In genomic region chr4:126655356-126655755, GRCm38 (mm10) we compare ENCODE assay signal across 10 mouse cellular contexts. TPM values are rescaled to one million over a fixed set of nuclear protein-coding genes. Genes with fewer than 3 reads are reported as not detected.
DNase-seq lines count a peak whose midpoint lies in the region; ATAC-seq lines count a peak whose summit lies in the region.
"Had no signal": no experiment of that assay in that cellular context is flagged by ENCODE, and none has a peak within 500 bp of the region (broad histone marks: within the 10 kb centered on the region; RNA-seq: fewer than 3 reads in every experiment).

No protein-coding gene starts in this region.

- no peak for DNase-seq in kidney, adult 11 months
- peak; percentile 54 for DNase-seq in NIH3T3 (ENCODE audit: low read depth)
- DNase-seq in embryonic facial prominence, embryonic 10.5 days (ENCODE audit: low spot score), result peak; percentile 86
- peak; percentile 68 for DNase-seq in neural tube, embryonic 11.5 days (ENCODE audit: low spot score)
- DNase-seq in B cell, adult 2 months, result no peak
- no peak for DNase-seq in layer of hippocampus, postnatal 25 days (ENCODE audit: extremely low spot score in 1 of 2, low spot score in 1 of 2)

- ATAC-seq in kidney, embryonic 15.5 days (replicated peaks; ENCODE audit: low FRiP score), result peak; percentile 75; the same call in 1 of the 2 replicates
- no peak for ATAC-seq in neural tube, embryonic 11.5 days (ENCODE audit: insufficient read depth, low FRiP score, low TSS enrichment)
- ATAC-seq in CD4-positive, CD25-positive, alpha-beta regulatory T cell, adult 4 months, result no peak
- ATAC-seq: activated CD4-positive, CD25-positive, alpha-beta regulatory T cell, adult 4 months had no signal

- no peaks in the 10 kb centered on the region for H3K36me3 ChIP-seq in kidney, embryonic 15.5 days
- no peaks in the 10 kb centered on the region for H3K36me3 ChIP-seq in embryonic facial prominence, embryonic 10.5 days (replicated peaks)
- H3K36me3 ChIP-seq in neural tube, embryonic 11.5 days (ENCODE audit: control insufficient read depth, insufficient read depth, low read length), result no peaks in the 10 kb centered on the region

- no peaks in the 10 kb centered on the region for H3K4me1 ChIP-seq in kidney, embryonic 15.5 days
- H3K4me1 ChIP-seq in embryonic facial prominence, embryonic 10.5 days, result no peaks in the 10 kb centered on the region
- H3K4me1 ChIP-seq in neural tube, embryonic 11.5 days (ENCODE audit: control insufficient read depth, insufficient read depth, low read length), result no peaks in the 10 kb centered on the region

- no peak overlapping the region for H3K4me3 ChIP-seq in kidney, embryonic 15.5 days (replicated peaks)
- H3K4me3 ChIP-seq in embryonic facial prominence, embryonic 10.5 days, result no peak overlapping the region
- H3K4me3 ChIP-seq in neural tube, embryonic 11.5 days (ENCODE audit: low read depth, low read length), result no peak overlapping the region

- peaks cover 22% of the 10 kb centered on the region for H3K27me3 ChIP-seq in kidney, embryonic 15.5 days
- no peaks in the 10 kb centered on the region for H3K27me3 ChIP-seq in embryonic facial prominence, embryonic 10.5 days (replicated peaks; ENCODE audit: low read depth, poor library complexity, severe bottlenecking)
- no peaks in the 10 kb centered on the region for H3K27me3 ChIP-seq in neural tube, embryonic 11.5 days (ENCODE audit: control insufficient read depth, insufficient read depth, low read length)

- no peak overlapping the region for H3K27ac ChIP-seq in kidney, embryonic 15.5 days
- H3K27ac ChIP-seq in embryonic facial prominence, embryonic 10.5 days (replicated peaks), result no peak overlapping the region
- no peak overlapping the region for H3K27ac ChIP-seq in neural tube, embryonic 11.5 days (ENCODE audit: low read depth, low read length)

- no peak overlapping the region for H3K9ac ChIP-seq in kidney, embryonic 15.5 days
- H3K9ac ChIP-seq in neural tube, embryonic 11.5 days (ENCODE audit: low read length), result no peak overlapping the region

- H3K4me2 ChIP-seq in kidney, embryonic 15.5 days, result no peak overlapping the region
- no peak overlapping the region for H3K4me2 ChIP-seq in neural tube, embryonic 11.5 days (ENCODE audit: low read depth)

- WGBS in kidney, embryonic 15.5 days, result 9% methylated on average over 9 of the region's 9 CpGs
- 12% methylated on average over 9 of the region's 9 CpGs for WGBS in embryonic facial prominence, embryonic 10.5 days
- 12% methylated on average over 9 of the region's 9 CpGs for WGBS in neural tube, embryonic 11.5 days

- H3K9me3 ChIP-seq in kidney, embryonic 15.5 days (replicated peaks), result no peaks in the 10 kb centered on the region
- no peaks in the 10 kb centered on the region for H3K9me3 ChIP-seq in embryonic facial prominence, embryonic 10.5 days
- H3K9me3 ChIP-seq in neural tube, embryonic 11.5 days (ENCODE audit: control insufficient read depth, low read length), result no peaks in the 10 kb centered on the region

RNA-seq across cellular contexts. Expression of gene Psmb2, which starts 22.1 kb away (rescaled TPM):
- 457 and 491 TPM in 2 replicates for polyA plus RNA-seq in kidney, embryonic 15.5 days (2015; fragmentation: Nextera tagmentation; extraction: Ambion mirVana)
- 587 and 594 TPM in 2 replicates for polyA plus RNA-seq in embryonic facial prominence, embryonic 10.5 days (2016; fragmentation: Nextera tagmentation; extraction: Ambion mirVana)
- 529 and 539 TPM in 2 replicates for polyA plus RNA-seq in neural tube, embryonic 11.5 days (2014; fragmentation: Nextera tagmentation; extraction: Ambion mirVana)
- 100 to 1,000 TPM; 301 to 327 TPM for polyA plus RNA-seq in CD4-positive, CD25-positive, alpha-beta regulatory T cell, adult 4 months (2017; shearing (Covaris generic))
- 100 to 1,000 TPM; 113 to 121 TPM for total RNA-seq in layer of hippocampus, postnatal 25 days (2021)

RNA-seq across cellular contexts. Expression of gene 5730409E04Rik, which starts 45.7 kb away (rescaled TPM):
- polyA plus RNA-seq in kidney, embryonic 15.5 days (2015; fragmentation: Nextera tagmentation; extraction: Ambion mirVana), result 1.6 and 2.2 TPM in 2 replicates
- 1.6 and 1.7 TPM in 2 replicates for polyA plus RNA-seq in embryonic facial prominence, embryonic 10.5 days (2016; fragmentation: Nextera tagmentation; extraction: Ambion mirVana)
- 1.8 and 1.9 TPM in 2 replicates for polyA plus RNA-seq in neural tube, embryonic 11.5 days (2014; fragmentation: Nextera tagmentation; extraction: Ambion mirVana)
- polyA plus RNA-seq in CD4-positive, CD25-positive, alpha-beta regulatory T cell, adult 4 months (2017; shearing (Covaris generic)), result under 1 TPM; 0.36 to 0.82 TPM
- 10 to 100 TPM; 67.6 to 70.2 TPM for total RNA-seq in layer of hippocampus, postnatal 25 days (2021)
- total RNA-seq: neutrophil, adult 5-6 weeks had no signal

Comparison
In these comparisons a context has a peak if more than half of its experiments do, and no peak if none do; other contexts are left out.
1. DNase-seq: peak in NIH3T3 (single experiment), embryonic facial prominence, embryonic 10.5 days (single experiment) and neural tube, embryonic 11.5 days (single experiment); none in kidney, adult 11 months (single experiment), B cell, adult 2 months (0 of 2) and layer of hippocampus, postnatal 25 days (0 of 2).